Mouse (Mus musculus): ENCODE data around the gene Fry. TPM values are rescaled to one million over a fixed set of nuclear protein-coding genes. Genes with fewer than 3 reads are reported as not detected.
"Not testable (repeated sequence)": the region's sequence is repeated elsewhere in the genome, so short reads cannot be mapped to it uniquely, and the experiment has no call there.

Fry gene
- polyA plus RNA-seq, 1 experiment from 2014 or later: 42.2 TPM

GRCm38 (mm10) chr5:150478612-150479011 lies 360.2 kb downstream of the Fry start:
- H3K36me3 ChIP-seq (ENCODE audit: control insufficient read depth, insufficient read depth, low read length): peaks cover 71% of the 10 kb centered on the region
- 60% methylated on average over 4 of the region's 4 CpGs for WGBS
- H3K4me2 ChIP-seq (ENCODE audit: low read length): no peak overlapping the region
- H3K9ac ChIP-seq (ENCODE audit: low read length): no peak overlapping the region
- H3K4me3 ChIP-seq (ENCODE audit: control insufficient read depth in 1 of 2, insufficient read depth in 1 of 2, low read depth in 1 of 2, low read length in 2 of 2): no peak overlapping the region
- H3K27ac ChIP-seq (replicated peaks in 1 of 2; ENCODE audit: control insufficient read depth in 1 of 2, insufficient read depth in 1 of 2, low read depth in 2 of 2, low read length in 2 of 2): peak overlapping the region; percentile 47 to 53; a peak in 2 of 4 replicates
- no peaks in the 10 kb centered on the region for H3K27me3 ChIP-seq (ENCODE audit: control insufficient read depth, insufficient read depth, low read length)
- 0 out of 2 replicates have a peak, but pooled peaks cover 7% of the 10 kb centered on the region for H3K9me3 ChIP-seq (ENCODE audit: control insufficient read depth, low read length)
- ATAC-seq (ENCODE audit: insufficient number of reproducible peaks, insufficient read depth, low FRiP score, low read depth): peak; percentile 68
- no peaks in the 10 kb centered on the region for H3K4me1 ChIP-seq (ENCODE audit: control insufficient read depth in 2 of 2, insufficient read depth in 2 of 2, low read length in 2 of 2)

GRCm38 (mm10) chr5:150485198-150485597 lies 366.8 kb downstream of the Fry start:
- Histone ChIP-seq H3K4me1 (ENCODE audit: control insufficient read depth in 2 of 2, insufficient read depth in 2 of 2, low read length in 2 of 2) (no peaks in the 10 kb centered on the region), H3K4me2 (ENCODE audit: low read length) (no peak overlapping the region), H3K9ac (ENCODE audit: low read length) (no peak overlapping the region), H3K27me3 (ENCODE audit: control insufficient read depth, insufficient read depth, low read length) (no peaks in the 10 kb centered on the region), H3K27ac (replicated peaks in 1 of 2; ENCODE audit: control insufficient read depth in 1 of 2, insufficient read depth in 1 of 2, low read depth in 2 of 2, low read length in 2 of 2) (no peak overlapping the region), H3K36me3 (ENCODE audit: control insufficient read depth, insufficient read depth, low read length) (peaks cover 58% of the 10 kb centered on the region), H3K9me3 (ENCODE audit: control insufficient read depth, low read length) (no peaks in the 10 kb centered on the region), H3K4me3 (ENCODE audit: control insufficient read depth in 1 of 2, insufficient read depth in 1 of 2, low read depth in 1 of 2, low read length in 2 of 2) (no peak overlapping the region)
- WGBS: 62% methylated on average over 3 of the region's 3 CpGs
- ATAC-seq (ENCODE audit: insufficient number of reproducible peaks, insufficient read depth, low FRiP score, low read depth): no peak

- Histone ChIP-seq H3K9me3 (ENCODE audit: control insufficient read depth, low read length) (no peaks in the 10 kb centered on the region), H3K4me1 (ENCODE audit: control insufficient read depth in 2 of 2, insufficient read depth in 2 of 2, low read length in 2 of 2) (no peaks in the 10 kb centered on the region), H3K36me3 (ENCODE audit: control insufficient read depth, insufficient read depth, low read length) (peaks cover 48% of the 10 kb centered on the region), H3K9ac (ENCODE audit: low read length) (no peak overlapping the region), H3K4me2 (ENCODE audit: low read length) (no peak overlapping the region), H3K4me3 (ENCODE audit: control insufficient read depth in 1 of 2, insufficient read depth in 1 of 2, low read depth in 1 of 2, low read length in 2 of 2) (no peak overlapping the region), H3K27ac (replicated peaks in 1 of 2; ENCODE audit: control insufficient read depth in 1 of 2, insufficient read depth in 1 of 2, low read depth in 2 of 2, low read length in 2 of 2) (no peak overlapping the region), H3K27me3 (ENCODE audit: control insufficient read depth, insufficient read depth, low read length) (no peaks in the 10 kb centered on the region)
- 83% methylated on average over 3 of the region's 3 CpGs for WGBS
- no peak for ATAC-seq (ENCODE audit: insufficient number of reproducible peaks, insufficient read depth, low FRiP score, low read depth)
These were observed 371.8 kb downstream of the Fry start for GRCm38 (mm10) chr5:150490285-150490684.

- Histone ChIP-seq H3K9ac (ENCODE audit: low read length) (no peak overlapping the region), H3K9me3 (ENCODE audit: control insufficient read depth, low read length) (no peaks in the 10 kb centered on the region), H3K27ac (replicated peaks in 1 of 2; ENCODE audit: control insufficient read depth in 1 of 2, insufficient read depth in 1 of 2, low read depth in 2 of 2, low read length in 2 of 2) (no peak overlapping the region), H3K27me3 (ENCODE audit: control insufficient read depth, insufficient read depth, low read length) (no peaks in the 10 kb centered on the region), H3K36me3 (ENCODE audit: control insufficient read depth, insufficient read depth, low read length) (peaks cover 48% of the 10 kb centered on the region), H3K4me3 (ENCODE audit: control insufficient read depth in 1 of 2, insufficient read depth in 1 of 2, low read depth in 1 of 2, low read length in 2 of 2) (no peak overlapping the region), H3K4me1 (ENCODE audit: control insufficient read depth in 2 of 2, insufficient read depth in 2 of 2, low read length in 2 of 2) (no peaks in the 10 kb centered on the region), H3K4me2 (ENCODE audit: low read length) (no peak overlapping the region)
- no peak for ATAC-seq (ENCODE audit: insufficient number of reproducible peaks, insufficient read depth, low FRiP score, low read depth)
- WGBS: 78% methylated on average over 8 of the region's 8 CpGs
These were observed 372.4 kb downstream of the Fry start for GRCm38 (mm10) chr5:150490821-150491220.

GRCm38 (mm10) chr5:150491573-150492173 lies 373.2 kb downstream of the Fry start:
- H3K4me2 ChIP-seq (ENCODE audit: low read length); H3K9me3 ChIP-seq (ENCODE audit: control insufficient read depth, low read length); ATAC-seq (ENCODE audit: insufficient number of reproducible peaks, insufficient read depth, low FRiP score, low read depth); H3K27ac ChIP-seq (replicated peaks in 1 of 2; ENCODE audit: control insufficient read depth in 1 of 2, insufficient read depth in 1 of 2, low read depth in 2 of 2, low read length in 2 of 2); H3K4me3 ChIP-seq (ENCODE audit: control insufficient read depth in 1 of 2, insufficient read depth in 1 of 2, low read depth in 1 of 2, low read length in 2 of 2); H3K4me1 ChIP-seq (ENCODE audit: control insufficient read depth in 2 of 2, insufficient read depth in 2 of 2, low read length in 2 of 2); H3K9ac ChIP-seq (ENCODE audit: low read length); H3K27me3 ChIP-seq (ENCODE audit: control insufficient read depth, insufficient read depth, low read length): not testable (repeated sequence)
- H3K36me3 ChIP-seq (ENCODE audit: control insufficient read depth, insufficient read depth, low read length): peaks cover 55% of the 10 kb centered on the region
- 90% methylated on average over 4 of the region's 4 CpGs for WGBS

GRCm38 (mm10) chr5:150495792-150496191 lies 377.3 kb downstream of the Fry start:
- H3K4me2 ChIP-seq (ENCODE audit: low read length): no peak overlapping the region
- H3K27me3 ChIP-seq (ENCODE audit: control insufficient read depth, insufficient read depth, low read length): no peaks in the 10 kb centered on the region
- 52% methylated on average over 6 of the region's 6 CpGs for WGBS
- H3K36me3 ChIP-seq (ENCODE audit: control insufficient read depth, insufficient read depth, low read length): peaks cover 49% of the 10 kb centered on the region
- H3K27ac ChIP-seq (replicated peaks in 1 of 2; ENCODE audit: control insufficient read depth in 1 of 2, insufficient read depth in 1 of 2, low read depth in 2 of 2, low read length in 2 of 2): no peak overlapping the region
- H3K4me1 ChIP-seq (ENCODE audit: control insufficient read depth in 2 of 2, insufficient read depth in 2 of 2, low read length in 2 of 2): 0 out of 4 replicates have a peak, but pooled peaks cover 0 to 3% of the 10 kb centered on the region in 2 experiments
- no peak overlapping the region for H3K4me3 ChIP-seq (ENCODE audit: control insufficient read depth in 1 of 2, insufficient read depth in 1 of 2, low read depth in 1 of 2, low read length in 2 of 2)
- no peak overlapping the region for H3K9ac ChIP-seq (ENCODE audit: low read length)
- no peak for ATAC-seq (ENCODE audit: insufficient number of reproducible peaks, insufficient read depth, low FRiP score, low read depth)
- H3K9me3 ChIP-seq (ENCODE audit: control insufficient read depth, low read length): no peaks in the 10 kb centered on the region

- no peak for ATAC-seq (ENCODE audit: insufficient number of reproducible peaks, insufficient read depth, low FRiP score, low read depth)
- no peak overlapping the region for H3K27ac ChIP-seq (replicated peaks in 1 of 2; ENCODE audit: control insufficient read depth in 1 of 2, insufficient read depth in 1 of 2, low read depth in 2 of 2, low read length in 2 of 2)
- no peak overlapping the region for H3K4me2 ChIP-seq (ENCODE audit: low read length)
- no peak overlapping the region for H3K9ac ChIP-seq (ENCODE audit: low read length)
- WGBS: 73% methylated on average over 6 of the region's 6 CpGs
- H3K36me3 ChIP-seq (ENCODE audit: control insufficient read depth, insufficient read depth, low read length): no peaks in the 10 kb centered on the region
- H3K4me1 ChIP-seq (ENCODE audit: control insufficient read depth in 2 of 2, insufficient read depth in 2 of 2, low read length in 2 of 2): no peaks in the 10 kb centered on the region
- H3K9me3 ChIP-seq (ENCODE audit: control insufficient read depth, low read length): no peaks in the 10 kb centered on the region
- no peak overlapping the region for H3K4me3 ChIP-seq (ENCODE audit: control insufficient read depth in 1 of 2, insufficient read depth in 1 of 2, low read depth in 1 of 2, low read length in 2 of 2)
- no peaks in the 10 kb centered on the region for H3K27me3 ChIP-seq (ENCODE audit: control insufficient read depth, insufficient read depth, low read length)
These were observed 392.2 kb downstream of the Fry start for GRCm38 (mm10) chr5:150510451-150511225.
